Mouse (Mus musculus) forebrain, embryonic 14.5 days (tissue): ENCODE results near the gene Cables2. TPM values are rescaled to one million over a fixed set of nuclear protein-coding genes. Genes with fewer than 3 reads are reported as not detected.

Experiments used
- ATAC-seq: fragments of 200-750 bp; cut with Nextera tagmentation; 2 replicates; pipeline ENCODE4 v1.8.0; 2017; ENCODE audit warnings: mild to moderate bottlenecking, moderate library complexity
- DNase-seq: peaks from one replicate; pipeline ENCODE4 v3.0.0-alpha.2; 2015; ENCODE audit warnings: low spot score
- H3K27ac ChIP-seq: fragments of 300-500 bp; sonication (generic); 2 replicates; pipeline ENCODE4 v1.5.1; 2014; ENCODE audit warnings: low read depth, mild to moderate bottlenecking, control low read depth, low read length, moderate library complexity
- H3K27me3 ChIP-seq: fragments of 300-500 bp; sonication (generic); replicated peaks from 2 replicates; pipeline ENCODE4 v1.6.1; 2014; ENCODE audit warnings: low read length, control low read depth, mixed read lengths; ENCODE audit not compliant: control insufficient read depth, insufficient read depth
- H3K36me3 ChIP-seq: fragments of 300-500 bp; sonication (generic); 2 replicates; pipeline ENCODE4 v1.6.1; 2014; ENCODE audit warnings: low read length, control low read depth; ENCODE audit not compliant: control insufficient read depth, insufficient read depth
- H3K4me1 ChIP-seq: fragments of 300-500 bp; sonication (generic); 2 replicates; pipeline ENCODE4 v1.6.1; 2014; ENCODE audit warnings: antibody characterized with exemption, low read length, control low read depth; ENCODE audit not compliant: control insufficient read depth, insufficient read depth
- H3K4me2 ChIP-seq: fragments of 300-500 bp; sonication (generic); 2 replicates; pipeline ENCODE4 v1.6.1; 2014; ENCODE audit warnings: mild to moderate bottlenecking, control low read depth, low read length
- H3K4me3 ChIP-seq: fragments of 300-500 bp; sonication (generic); 2 replicates; pipeline ENCODE4 v1.5.1; 2014; ENCODE audit warnings: low read depth, low read length, control low read depth
- H3K9ac ChIP-seq: fragments of 300-500 bp; sonication (generic); 2 replicates; pipeline ENCODE4 v1.6.1; 2014; ENCODE audit warnings: mild to moderate bottlenecking, low read length, control low read depth, moderate library complexity
- H3K9me3 ChIP-seq: fragments of 300-500 bp; sonication (generic); replicated peaks from 2 replicates; pipeline ENCODE4 v1.6.1; 2016; ENCODE audit warnings: low read length, control low read depth, mixed read lengths; ENCODE audit not compliant: control insufficient read depth
- WGBS: fragments of 180-500 bp; shearing (Covaris S2); extraction: QIAGEN DNeasy Blood & Tissue Kit; methylation state at CpG from one replicate; pipeline ENCODE4 v1.1.7; 2014; 5-methylcytosine and 5-hydroxymethylcytosine counted together
- polyA plus RNA-seq: library from polyadenylated mRNA; unstranded; fragments of >200 nt; fragmentation: Nextera tagmentation; extraction: Ambion mirVana; gene quantifications from 2 replicates; pipeline ENCODE4 v1.2.1, GENCODE M21; 2014

Gene Cables2
- polyA plus RNA-seq, 1 experiment from 2014 or later: 14.5 TPM

- H3K27ac ChIP-seq: no peak overlapping the region
- no peaks in the 10 kb centered on the region for H3K9me3 ChIP-seq
- no peaks in the 10 kb centered on the region for H3K36me3 ChIP-seq
- H3K4me3 ChIP-seq: no peak overlapping the region
- DNase-seq (no peak), ATAC-seq (no peak)
- H3K4me1 ChIP-seq: peaks cover 15% of the 10 kb centered on the region
- 54% methylated on average over 6 of the region's 6 CpGs for WGBS
- no peak overlapping the region for H3K4me2 ChIP-seq
- peak overlapping the region; percentile 3; the same call in 1 of the 2 replicates for H3K9ac ChIP-seq
- peaks cover 10% of the 10 kb centered on the region for H3K27me3 ChIP-seq
Observed at GRCm38 (mm10) chr2:180228060-180228458, 45.2 kb downstream of the Cables2 start.

GRCm38 (mm10) chr2:180227262-180228059, 45.8 kb downstream of the Cables2 start:
- Histone ChIP-seq H3K9ac (peak overlapping the region; percentile 3; the same call in 1 of the 2 replicates), H3K27me3 (peaks cover 10% of the 10 kb centered on the region)
- ATAC-seq: peak; percentile 67

GRCm38 (mm10) chr2:180225762-180226378, 47.4 kb downstream of the Cables2 start, which contains the start of gene Lama5:
Gene Lama5 (minus strand): TSS chr2:180225859.
- H3K4me1 ChIP-seq: peaks cover 20% of the 10 kb centered on the region

More at GRCm38 (mm10) chr2:180227262-180228059, 45.8 kb downstream of the Cables2 start:
- Histone ChIP-seq H3K4me3 (no peak overlapping the region), H3K27ac (no peak overlapping the region), H3K4me2 (peak overlapping the region; percentile 23), H3K9me3 (no peaks in the 10 kb centered on the region), H3K4me1 (peaks cover 16% of the 10 kb centered on the region), H3K36me3 (no peaks in the 10 kb centered on the region)
- under 1% methylated on average over 21 of the region's 21 CpGs for WGBS
- peak; percentile 74 for DNase-seq

GRCm38 (mm10) chr2:180225044-180225761, 48.1 kb downstream of the Cables2 start:
- peaks cover 10% of the 10 kb centered on the region for H3K27me3 ChIP-seq
- ATAC-seq (peak; percentile 29), DNase-seq (peak; percentile 24)
- peak overlapping the region; percentile 100 for H3K4me2 ChIP-seq
- H3K36me3 ChIP-seq: no peaks in the 10 kb centered on the region
- no peaks in the 10 kb centered on the region for H3K9me3 ChIP-seq
- peak overlapping the region; percentile 50 for H3K4me3 ChIP-seq
- peak overlapping the region; percentile 65 for H3K9ac ChIP-seq
- under 1% methylated on average over 54 of the region's 55 CpGs for WGBS
- H3K4me1 ChIP-seq: peaks cover 20% of the 10 kb centered on the region
- no peak overlapping the region for H3K27ac ChIP-seq

More at GRCm38 (mm10) chr2:180225762-180226378, 47.4 kb downstream of the Cables2 start, which contains the start of gene Lama5:
- H3K4me3 ChIP-seq: peak within 1 kb of the TSS; percentile 50
- peak within 1 kb of the TSS; percentile 100 for H3K4me2 ChIP-seq
- under 1% methylated on average over 37 of the region's 37 CpGs for WGBS
- H3K27ac ChIP-seq: no peak within 1 kb of the TSS
- H3K36me3 ChIP-seq: no peaks in the 10 kb centered on the region
- DNase-seq: peak; percentile 61
- peak within 1 kb of the TSS; percentile 65 for H3K9ac ChIP-seq
- H3K27me3 ChIP-seq: peaks cover 10% of the 10 kb centered on the region
- ATAC-seq: peak; percentile 66
- no peaks in the 10 kb centered on the region for H3K9me3 ChIP-seq

- Histone ChIP-seq H3K27me3 (peaks cover 10% of the 10 kb centered on the region), H3K9ac (peak overlapping the region; percentile 65), H3K36me3 (no peaks in the 10 kb centered on the region), H3K9me3 (no peaks in the 10 kb centered on the region), H3K4me1 (peaks cover 20% of the 10 kb centered on the region), H3K27ac (no peak overlapping the region), H3K4me3 (peak overlapping the region; percentile 50), H3K4me2 (peak overlapping the region; percentile 100)
- ATAC-seq: no peak
- WGBS: 0% methylated on average over 11 of the region's 13 CpGs
- DNase-seq: no peak
Observed at GRCm38 (mm10) chr2:180224647-180225043, 48.7 kb downstream of the Cables2 start.

GRCm38 (mm10) chr2:180222250-180222649, 51.0 kb downstream of the Cables2 start:
- no peak overlapping the region for H3K9ac ChIP-seq
- WGBS: 9% methylated on average over 5 of the region's 6 CpGs
- peaks cover 24% of the 10 kb centered on the region for H3K4me1 ChIP-seq
- no peak overlapping the region for H3K4me2 ChIP-seq
- peaks cover 10% of the 10 kb centered on the region for H3K27me3 ChIP-seq
- no peaks in the 10 kb centered on the region for H3K36me3 ChIP-seq
- peak; percentile 28 for ATAC-seq
- no peak overlapping the region for H3K4me3 ChIP-seq
- H3K27ac ChIP-seq: no peak overlapping the region
- no peak for DNase-seq
- H3K9me3 ChIP-seq: no peaks in the 10 kb centered on the region

GRCm38 (mm10) chr2:180221051-180221450, 52.2 kb downstream of the Cables2 start:
- peaks cover 10% of the 10 kb centered on the region for H3K27me3 ChIP-seq
- H3K27ac ChIP-seq: no peak overlapping the region
- no peak for ATAC-seq
- no peaks in the 10 kb centered on the region for H3K9me3 ChIP-seq
- H3K4me3 ChIP-seq: no peak overlapping the region
- 91% methylated on average over 9 of the region's 9 CpGs for WGBS
- no peak overlapping the region for H3K4me2 ChIP-seq
- no peaks in the 10 kb centered on the region for H3K36me3 ChIP-seq
- H3K4me1 ChIP-seq: peaks cover 23% of the 10 kb centered on the region
- no peak for DNase-seq
- H3K9ac ChIP-seq: no peak overlapping the region

- Histone ChIP-seq H3K4me3 (no peak overlapping the region), H3K9me3 (no peaks in the 10 kb centered on the region), H3K27me3 (peaks cover 5% of the 10 kb centered on the region), H3K4me2 (no peak overlapping the region), H3K4me1 (peaks cover 18% of the 10 kb centered on the region), H3K36me3 (no peaks in the 10 kb centered on the region), H3K27ac (no peak overlapping the region), H3K9ac (no peak overlapping the region)
- 87% methylated on average over 9 of the region's 9 CpGs for WGBS
- ATAC-seq (no peak), DNase-seq (no peak)
Observed at GRCm38 (mm10) chr2:180220165-180220564, 53.1 kb downstream of the Cables2 start.
